Comparison of ENCODE assay signal across 19 mouse cellular contexts in genomic region chr5:134120135-134120534, GRCm38 (mm10). TPM values are rescaled to one million over a fixed set of nuclear protein-coding genes. Genes with fewer than 3 reads are reported as not detected.
A peak's percentile ranks its signal among the peaks of the same experiment; 100 is the strongest.
DNase-seq lines count a peak whose midpoint lies in the region; ATAC-seq lines count a peak whose summit lies in the region.
"Had no signal": no experiment of that assay in that cellular context is flagged by ENCODE, and none has a peak within 500 bp of the region (broad histone marks: within the 10 kb centered on the region; RNA-seq: fewer than 3 reads in every experiment).

No protein-coding gene starts in this region.

- no peak overlapping the region for H3K4me2 ChIP-seq in heart, embryonic 12.5 days
- H3K4me2 ChIP-seq: limb, embryonic 12.5 days; liver, embryonic 12.5 days; midbrain, embryonic 11.5 days had no signal

- no peak overlapping the region for H3K9ac ChIP-seq in heart, embryonic 12.5 days
- H3K9ac ChIP-seq: limb, embryonic 12.5 days; liver, embryonic 12.5 days had no signal

- peaks cover 50% of the 10 kb centered on the region for H3K4me1 ChIP-seq in heart, embryonic 10.5 days
- H3K4me1 ChIP-seq in heart, embryonic 12.5 days (replicated peaks) = peaks cover 52% of the 10 kb centered on the region
- H3K4me1 ChIP-seq: liver, embryonic 12.5 days had no signal

- H3K27ac ChIP-seq in heart, embryonic 10.5 days = peak overlapping the region; percentile 60
- H3K27ac ChIP-seq in heart, embryonic 12.5 days (ENCODE audit: poor library complexity, severe bottlenecking) = peak overlapping the region; percentile 84
- H3K27ac ChIP-seq: hindbrain, embryonic 10.5 days; limb, embryonic 12.5 days; liver, embryonic 12.5 days had no signal

- H3K36me3 ChIP-seq in heart, embryonic 10.5 days = peaks cover 3% of the 10 kb centered on the region
- no peaks in the 10 kb centered on the region for H3K36me3 ChIP-seq in heart, embryonic 12.5 days
- H3K36me3 ChIP-seq: liver, embryonic 12.5 days had no signal

- intact Hi-C loops in heart, postnatal 14 days (cut with DNase I) = no loop called here
- intact Hi-C loops in heart, postnatal 10 days (cut with DNase I) = no loop called here

- no peaks in the 10 kb centered on the region for H3K9me3 ChIP-seq in heart, embryonic 10.5 days
- H3K9me3 ChIP-seq in heart, embryonic 12.5 days (replicated peaks) = no peaks in the 10 kb centered on the region
- H3K9me3 ChIP-seq: hindbrain, embryonic 10.5 days; limb, embryonic 12.5 days; liver, embryonic 12.5 days had no signal

- ATAC-seq in heart, embryonic 12.5 days (ENCODE audit: insufficient number of reproducible peaks, low FRiP score) = no peak
- no peak for ATAC-seq in erythroblast, adult 5-6 weeks (replicated peaks; ENCODE audit: low FRiP score, poor library complexity, severe bottlenecking)
- ATAC-seq: forebrain, embryonic 16.5 days; hindbrain, embryonic 16.5 days; liver, embryonic 12.5 days had no signal

- WGBS in heart, embryonic 10.5 days = 81% methylated on average over 3 of the region's 3 CpGs
- 69% methylated on average over 3 of the region's 3 CpGs for WGBS in heart, embryonic 12.5 days

- H3K27me3 ChIP-seq in heart, embryonic 10.5 days (ENCODE audit: insufficient read depth, poor library complexity, severe bottlenecking) = no peaks in the 10 kb centered on the region
- H3K27me3 ChIP-seq in heart, embryonic 12.5 days (replicated peaks) = no peaks in the 10 kb centered on the region
- H3K27me3 ChIP-seq: limb, embryonic 12.5 days; liver, embryonic 12.5 days had no signal

- DNase-seq in heart, adult 8-10 months (ENCODE audit: low spot score) = peak; percentile 16
- no peak for DNase-seq in heart, postnatal 14 days
- DNase-seq in heart, embryonic 10.5 days (ENCODE audit: low spot score) = no peak
- DNase-seq in heart, postnatal 10 days = peak; percentile 27 to 32
- no peak for DNase-seq in cerebellum, adult 8-10 months
- DNase-seq: cerebellum, adult 11-12 months; cerebellum, postnatal 25 days; kidney, adult 18-20 months; kidney, postnatal 14 days; lung, adult 2 months; lung, postnatal 14 days had no signal

- H3K4me3 ChIP-seq in heart, embryonic 10.5 days = no peak overlapping the region
- H3K4me3 ChIP-seq in heart, embryonic 12.5 days = no peak overlapping the region
- H3K4me3 ChIP-seq: hindbrain, embryonic 10.5 days; limb, embryonic 12.5 days; liver, embryonic 12.5 days had no signal

RNA-seq across cellular contexts. Expression of gene Castor2, which starts 20.6 kb away (rescaled TPM):
- 10 to 100 TPM; 21.6 to 32.9 (median 25.9) TPM for total RNA-seq in heart, adult 8-10 months (2022)
- total RNA-seq in heart, postnatal 14 days (2021) = 10 to 100 TPM; 21.8 to 22.3 TPM
- 5.1 and 5.8 TPM in 2 replicates for polyA plus RNA-seq in heart, embryonic 10.5 days (2016; fragmentation: Nextera tagmentation; extraction: Ambion mirVana)
- 7.5 and 8.1 TPM in 2 replicates for polyA plus RNA-seq in heart, embryonic 12.5 days (2016; fragmentation: Nextera tagmentation; extraction: Ambion mirVana)
- 10 to 100 TPM; 21.4 to 23.4 TPM for total RNA-seq in heart, postnatal 10 days (2021)
- 1.3 TPM in 1 of 2 replicates, not detected in the other for total RNA-seq in erythroblast, adult 5-6 weeks (2015; ENCODE audit: low replicate concordance)
- 0.09 and 0.28 TPM in 2 replicates for total RNA-seq in erythroblast, adult 5-6 weeks (2017; ENCODE audit: low replicate concordance)

RNA-seq across cellular contexts. Expression of gene Rcc1l, which starts 56.4 kb away (rescaled TPM):
- total RNA-seq in heart, adult 8-10 months (2022) = 10 to 100 TPM; 32.2 to 40.2 (median 33.8) TPM
- total RNA-seq in heart, postnatal 14 days (2021) = 10 to 100 TPM; 25.3 to 25.8 TPM
- polyA plus RNA-seq in heart, embryonic 10.5 days (2016; fragmentation: Nextera tagmentation; extraction: Ambion mirVana) = 32.9 and 36.7 TPM in 2 replicates
- polyA plus RNA-seq in heart, embryonic 12.5 days (2016; fragmentation: Nextera tagmentation; extraction: Ambion mirVana) = 25.4 and 26.9 TPM in 2 replicates
- total RNA-seq in heart, postnatal 10 days (2021) = 10 to 100 TPM; 25.3 to 29.2 TPM
- 0.96 TPM in 1 of 2 replicates, not detected in the other for total RNA-seq in erythroblast, adult 5-6 weeks (2015; ENCODE audit: low replicate concordance)
- 0.84 and 1.3 TPM in 2 replicates for total RNA-seq in erythroblast, adult 5-6 weeks (2017; ENCODE audit: low replicate concordance)

Comparison
In these comparisons a context has a peak if more than half of its experiments do, and no peak if none do; other contexts are left out.
1. DNase-seq: peak in heart, adult 8-10 months (single experiment) and heart, postnatal 10 days (2 of 2); none in heart, postnatal 14 days (0 of 2), heart, embryonic 10.5 days (single experiment) and cerebellum, adult 8-10 months (single experiment).
2. RNA of gene Castor2, which starts 20.6 kb away (total RNA-seq): 21.6 to 32.9 TPM in heart, adult 8-10 months, 21.4 to 23.4 TPM in heart, postnatal 10 days and 21.8 to 22.3 TPM in heart, postnatal 14 days; 0.09 to 1.3 TPM in erythroblast, adult 5-6 weeks; every median in the first group is over 4 times any median in the second.
3. RNA of gene Rcc1l, which starts 56.4 kb away (total RNA-seq): 32.2 to 40.2 TPM in heart, adult 8-10 months, 25.3 to 29.2 TPM in heart, postnatal 10 days and 25.3 to 25.8 TPM in heart, postnatal 14 days; 0.84 to 1.3 TPM in erythroblast, adult 5-6 weeks; every median in the first group is over 10 times any median in the second.